9 mouse cellular contexts compared by ENCODE assay signal in genomic region chr8:13725722-13726121, GRCm38 (mm10). TPM values are rescaled to one million over a fixed set of nuclear protein-coding genes. Genes with fewer than 3 reads are reported as not detected.
DNase-seq lines count a peak whose midpoint lies in the region; ATAC-seq and TF ChIP-seq lines count a peak whose summit lies in the region.
"Had no signal": no experiment of that assay in that cellular context is flagged by ENCODE, and none has a peak within 500 bp of the region (broad histone marks: within the 10 kb centered on the region; RNA-seq: fewer than 3 reads in every experiment).

No protein-coding gene starts in this region.

- DNase-seq in adrenal gland, adult (ENCODE audit: inconsistent age in 2 of 2, low spot score in 1 of 2) = peak; percentile 23 to 75
- no peak for DNase-seq in adrenal gland, adult 8-10 months
- DNase-seq in liver = peak; percentile 49
- no peak for DNase-seq in liver, embryonic 11.5 days (ENCODE audit: low spot score)
- peak; percentile 73 for DNase-seq in adrenal gland, postnatal 10 days
- DNase-seq in embryonic facial prominence, embryonic 11.5 days (ENCODE audit: low spot score) = peak; percentile 74
- DNase-seq in limb, embryonic 14.5 days (ENCODE audit: low spot score) = peak; percentile 49
- peak; percentile 38 to 78 for DNase-seq in spleen, postnatal 4 days (ENCODE audit: low spot score in 2 of 2)

- no peaks in the 10 kb centered on the region for H3K27me3 ChIP-seq in liver, embryonic 11.5 days (replicated peaks; ENCODE audit: control insufficient read depth, insufficient read depth, low read length)
- H3K27me3 ChIP-seq in embryonic facial prominence, embryonic 11.5 days (ENCODE audit: control insufficient read depth, insufficient read depth, low read length) = no peaks in the 10 kb centered on the region
- H3K27me3 ChIP-seq in limb, embryonic 14.5 days (ENCODE audit: control insufficient read depth, insufficient read depth, low read length) = no peaks in the 10 kb centered on the region

- H3K4me1 ChIP-seq in liver, embryonic 11.5 days (replicated peaks; ENCODE audit: control insufficient read depth, insufficient read depth, low read length) = no peaks in the 10 kb centered on the region
- no peaks in the 10 kb centered on the region for H3K4me1 ChIP-seq in embryonic facial prominence, embryonic 11.5 days (ENCODE audit: control insufficient read depth, insufficient read depth, low read length)
- peaks cover 4% of the 10 kb centered on the region for H3K4me1 ChIP-seq in limb, embryonic 14.5 days (ENCODE audit: control insufficient read depth, insufficient read depth, low read length)

- H3K9ac ChIP-seq in liver, embryonic 11.5 days (ENCODE audit: low read depth, low read length) = no peak overlapping the region
- H3K9ac ChIP-seq in embryonic facial prominence, embryonic 11.5 days (replicated peaks; ENCODE audit: low read length) = no peak overlapping the region
- no peak overlapping the region for H3K9ac ChIP-seq in limb, embryonic 14.5 days (ENCODE audit: low read depth, low read length, severe bottlenecking)

- TF ChIP-seq POLR2A in limb, embryonic 14.5 days (IDR thresholded peaks at IDR 0.05; ENCODE audit: borderline replicate concordance, extremely low read depth, insufficient read depth, insufficient read length) = no peak

- no peak overlapping the region for H3K4me2 ChIP-seq in liver, embryonic 11.5 days
- no peak overlapping the region for H3K4me2 ChIP-seq in embryonic facial prominence, embryonic 11.5 days (ENCODE audit: low read depth, low read length)
- no peak overlapping the region for H3K4me2 ChIP-seq in limb, embryonic 14.5 days (replicated peaks; ENCODE audit: low read depth, low read length, severe bottlenecking)

- no peaks in the 10 kb centered on the region for H3K9me3 ChIP-seq in liver, embryonic 11.5 days (ENCODE audit: control insufficient read depth, low read length)
- H3K9me3 ChIP-seq in embryonic facial prominence, embryonic 11.5 days (replicated peaks; ENCODE audit: control insufficient read depth, low read length) = no peaks in the 10 kb centered on the region
- H3K9me3 ChIP-seq in limb, embryonic 14.5 days (ENCODE audit: control insufficient read depth, low read length) = no peaks in the 10 kb centered on the region

- H3K36me3 ChIP-seq in liver, embryonic 11.5 days (ENCODE audit: control insufficient read depth, insufficient read depth, low read length) = no peaks in the 10 kb centered on the region
- H3K36me3 ChIP-seq in embryonic facial prominence, embryonic 11.5 days (replicated peaks; ENCODE audit: control insufficient read depth, insufficient read depth, low read depth, low read length) = no peaks in the 10 kb centered on the region
- H3K36me3 ChIP-seq in limb, embryonic 14.5 days (ENCODE audit: control insufficient read depth, insufficient read depth, low read length) = no peaks in the 10 kb centered on the region

- no peak overlapping the region for H3K27ac ChIP-seq in liver, embryonic 11.5 days (ENCODE audit: low read depth, low read length)
- no peak overlapping the region for H3K27ac ChIP-seq in embryonic facial prominence, embryonic 11.5 days (replicated peaks; ENCODE audit: low read depth, low read length)
- no peak overlapping the region for H3K27ac ChIP-seq in limb, embryonic 14.5 days (replicated peaks; ENCODE audit: low read depth, low read length)
- H3K27ac ChIP-seq: macrophage had no signal

- no peak overlapping the region for H3K4me3 ChIP-seq in liver, embryonic 11.5 days (ENCODE audit: low read depth, low read length)
- H3K4me3 ChIP-seq in embryonic facial prominence, embryonic 11.5 days (ENCODE audit: low read depth, low read length) = no peak overlapping the region
- H3K4me3 ChIP-seq in limb, embryonic 14.5 days (replicated peaks; ENCODE audit: low read length) = no peak overlapping the region

- no peak for ATAC-seq in liver, embryonic 11.5 days (replicated peaks; ENCODE audit: low FRiP score)
- ATAC-seq in embryonic facial prominence, embryonic 11.5 days (replicated peaks; ENCODE audit: insufficient number of reproducible peaks, low FRiP score, low TSS enrichment, low read depth) = no peak
- no peak for ATAC-seq in limb, embryonic 14.5 days (ENCODE audit: low FRiP score, low read depth)

RNA-seq across cellular contexts. Expression of gene Cfap97d2, which starts 20.0 kb away (rescaled TPM):
- total RNA-seq in adrenal gland, adult 8-10 months (2022) = under 1 TPM in 3 of 4 experiments, not detected in 1; 0.37 to 0.67 (median 0.45) TPM
- polyA plus RNA-seq in liver, embryonic 11.5 days (2014; fragmentation: Nextera tagmentation; extraction: Ambion mirVana) = 0.19 TPM in 1 of 2 replicates, not detected in the other
- under 1 TPM in 1 of 2 experiments, not detected in 1; 0.30 TPM for total RNA-seq in adrenal gland, postnatal 10 days (2021)
- polyA plus RNA-seq in embryonic facial prominence, embryonic 11.5 days (2014; fragmentation: Nextera tagmentation; extraction: Ambion mirVana) = 0.27 TPM in 1 of 2 replicates, not detected in the other
- 0.10 and 0.18 TPM in 2 replicates for polyA plus RNA-seq in limb, embryonic 14.5 days (2012; rRNA removed)
- polyA plus RNA-seq in limb, embryonic 14.5 days (2014; fragmentation: Nextera tagmentation; extraction: Ambion mirVana) = not detected in 2 replicates
- polyA plus RNA-seq: macrophage had no signal

RNA-seq across cellular contexts. Expression of gene Cdc16, which starts 31.8 kb away (rescaled TPM):
- 10 to 100 TPM; 57.9 to 64.6 (median 61.9) TPM for total RNA-seq in adrenal gland, adult 8-10 months (2022)
- polyA plus RNA-seq in liver, embryonic 11.5 days (2014; fragmentation: Nextera tagmentation; extraction: Ambion mirVana) = 128 and 145 TPM in 2 replicates
- 10 to 100 TPM; 55.0 to 58.2 TPM for total RNA-seq in adrenal gland, postnatal 10 days (2021)
- 282 and 295 TPM in 2 replicates for polyA plus RNA-seq in embryonic facial prominence, embryonic 11.5 days (2014; fragmentation: Nextera tagmentation; extraction: Ambion mirVana)
- 163 and 178 TPM in 2 replicates for polyA plus RNA-seq in limb, embryonic 14.5 days (2012; rRNA removed)
- polyA plus RNA-seq in limb, embryonic 14.5 days (2014; fragmentation: Nextera tagmentation; extraction: Ambion mirVana) = 252 and 260 TPM in 2 replicates

RNA-seq across cellular contexts. Expression of gene Rasa3, which starts 48.3 kb away (rescaled TPM):
- total RNA-seq in adrenal gland, adult 8-10 months (2022) = 10 to 100 TPM; 27.8 to 46.6 (median 33.1) TPM
- 37.2 and 38.2 TPM in 2 replicates for polyA plus RNA-seq in liver, embryonic 11.5 days (2014; fragmentation: Nextera tagmentation; extraction: Ambion mirVana)
- 10 to 100 TPM; 32.5 to 39.5 TPM for total RNA-seq in adrenal gland, postnatal 10 days (2021)
- 20.7 and 21.8 TPM in 2 replicates for polyA plus RNA-seq in embryonic facial prominence, embryonic 11.5 days (2014; fragmentation: Nextera tagmentation; extraction: Ambion mirVana)
- 31.6 and 35.4 TPM in 2 replicates for polyA plus RNA-seq in limb, embryonic 14.5 days (2012; rRNA removed)
- polyA plus RNA-seq in limb, embryonic 14.5 days (2014; fragmentation: Nextera tagmentation; extraction: Ambion mirVana) = 29.2 and 30.8 TPM in 2 replicates

RNA-seq across cellular contexts. Expression of gene Upf3a, which starts 59.7 kb away (rescaled TPM):
- 10 to 100 TPM; 24.9 to 36.0 (median 32.3) TPM for total RNA-seq in adrenal gland, adult 8-10 months (2022)
- 31.7 and 32.3 TPM in 2 replicates for polyA plus RNA-seq in liver, embryonic 11.5 days (2014; fragmentation: Nextera tagmentation; extraction: Ambion mirVana)
- total RNA-seq in adrenal gland, postnatal 10 days (2021) = 10 to 100 TPM; 27.2 to 30.0 TPM
- 40.2 and 40.5 TPM in 2 replicates for polyA plus RNA-seq in embryonic facial prominence, embryonic 11.5 days (2014; fragmentation: Nextera tagmentation; extraction: Ambion mirVana)
- polyA plus RNA-seq in limb, embryonic 14.5 days (2012; rRNA removed) = 19.3 and 25.6 TPM in 2 replicates
- 39.2 and 42.6 TPM in 2 replicates for polyA plus RNA-seq in limb, embryonic 14.5 days (2014; fragmentation: Nextera tagmentation; extraction: Ambion mirVana)

Comparison
In these comparisons a context has a peak if more than half of its experiments do, and no peak if none do; other contexts are left out.
1. DNase-seq: peak in adrenal gland, adult (2 of 2), liver (single experiment), adrenal gland, postnatal 10 days (single experiment), embryonic facial prominence, embryonic 11.5 days (single experiment), limb, embryonic 14.5 days (single experiment) and spleen, postnatal 4 days (2 of 2); none in adrenal gland, adult 8-10 months (single experiment) and liver, embryonic 11.5 days (single experiment).